Mouse (Mus musculus) spleen, adult 12 weeks (tissue): ENCODE data around the gene Rnf121.
"Not testable (repeated sequence)": the region's sequence is repeated elsewhere in the genome, so short reads cannot be mapped to it uniquely, and the experiment has no call there.

ENCODE experiments used
- DNase-seq: peaks from one replicate; pipeline ENCODE4 v3.0.0; 2022; ENCODE audit warnings: low spot score

The Rnf121 gene

DNA sequence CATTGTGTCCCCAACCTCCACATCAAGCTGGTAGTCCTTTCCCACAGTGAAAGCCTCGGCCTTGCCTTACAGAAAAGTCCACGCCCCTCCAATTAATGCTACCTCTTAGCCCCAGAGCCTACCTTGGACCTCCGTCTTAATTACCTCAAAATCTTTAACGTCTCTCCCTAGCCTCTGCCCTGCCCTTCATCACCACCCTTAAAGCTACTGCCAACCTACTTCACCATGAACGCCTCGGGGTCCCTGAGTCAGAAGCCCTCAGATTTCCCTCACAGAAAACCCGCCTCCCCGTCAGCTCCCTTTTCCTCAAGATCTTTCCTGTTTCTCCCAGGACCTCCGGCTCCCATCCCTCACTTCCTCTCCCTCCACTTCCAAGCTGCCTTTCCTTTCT is 619 bp downstream of the Rnf121 start:
- DNase-seq: no peak

DNA sequence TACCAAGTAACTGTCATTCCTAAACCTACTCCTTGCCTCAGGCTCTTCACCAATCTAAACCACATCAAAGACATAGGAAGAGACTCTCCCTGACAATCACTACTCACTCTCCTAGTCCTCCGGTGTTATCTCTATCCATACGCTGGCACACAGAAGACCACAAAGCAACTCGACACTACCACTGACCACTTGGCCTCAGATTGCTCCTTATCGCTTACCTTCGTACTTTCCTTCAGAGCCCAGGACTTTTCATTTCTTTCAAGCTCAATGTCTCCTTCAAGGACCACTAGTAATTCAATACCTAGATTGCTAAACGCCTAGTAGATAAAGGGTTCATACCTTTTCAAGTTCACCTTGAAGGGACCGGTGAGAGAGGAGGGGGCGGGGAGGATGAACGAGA is 1.4 kb downstream of the Rnf121 start:
- no peak for DNase-seq

DNA sequence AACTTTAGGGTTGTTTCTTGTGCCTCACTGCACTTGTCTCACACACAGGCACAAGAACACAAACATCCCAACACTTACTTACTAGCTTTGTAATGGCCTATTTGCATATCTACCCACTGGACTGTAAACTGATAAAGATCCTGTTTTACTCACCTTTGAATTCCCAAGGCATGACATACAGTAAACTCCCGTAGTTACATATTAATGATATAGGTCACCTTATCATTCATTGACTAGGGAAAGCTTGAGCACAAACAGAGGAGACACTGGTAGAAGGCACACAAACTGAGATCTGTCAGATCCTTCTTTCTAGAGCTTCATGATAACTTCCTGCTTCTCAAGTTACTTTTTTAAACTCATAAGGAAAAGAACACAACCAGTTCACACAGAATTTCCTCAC is 3.1 kb downstream of the Rnf121 start:
- DNase-seq: no peak

DNA sequence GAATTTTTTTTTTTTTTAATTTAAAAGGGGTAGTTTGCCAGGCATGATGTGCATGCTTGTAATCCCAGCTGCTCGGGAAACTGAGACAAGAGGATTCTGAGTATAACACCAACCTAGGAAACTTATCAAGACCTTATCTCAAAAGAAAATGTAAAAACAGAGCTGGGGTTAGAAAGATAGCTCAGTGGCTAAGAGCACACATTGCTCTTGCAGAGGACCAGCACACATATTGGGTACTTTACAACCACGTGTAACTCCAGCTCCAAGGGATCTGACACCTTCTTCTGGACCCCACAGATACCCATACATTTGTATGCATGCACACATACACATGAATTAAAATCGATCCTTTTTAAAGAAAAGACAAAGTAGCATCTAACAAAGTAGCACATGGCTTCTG is 3.9 kb downstream of the Rnf121 start:
- DNase-seq: no peak

DNA sequence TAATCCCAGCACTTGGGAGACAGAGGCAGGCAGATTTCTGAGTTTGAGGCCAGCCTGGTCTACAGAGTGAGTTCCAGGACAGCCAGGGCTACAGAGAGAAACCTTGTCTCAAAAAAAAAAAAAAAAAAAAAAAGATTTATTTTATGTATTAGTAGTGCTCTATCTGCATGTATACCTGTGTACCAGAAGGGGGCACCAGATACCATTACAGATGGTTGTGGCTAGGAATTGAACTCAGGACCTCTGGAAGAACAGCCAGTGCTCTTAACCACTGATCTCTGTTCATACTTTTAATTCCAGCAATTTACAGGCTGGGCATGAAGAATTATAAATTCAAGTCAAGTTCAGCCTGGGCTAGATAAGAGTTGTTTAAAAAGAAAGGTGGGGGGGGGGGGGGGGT is 16.7 kb downstream of the Rnf121 start:
- DNase-seq: not testable (repeated sequence)

DNA sequence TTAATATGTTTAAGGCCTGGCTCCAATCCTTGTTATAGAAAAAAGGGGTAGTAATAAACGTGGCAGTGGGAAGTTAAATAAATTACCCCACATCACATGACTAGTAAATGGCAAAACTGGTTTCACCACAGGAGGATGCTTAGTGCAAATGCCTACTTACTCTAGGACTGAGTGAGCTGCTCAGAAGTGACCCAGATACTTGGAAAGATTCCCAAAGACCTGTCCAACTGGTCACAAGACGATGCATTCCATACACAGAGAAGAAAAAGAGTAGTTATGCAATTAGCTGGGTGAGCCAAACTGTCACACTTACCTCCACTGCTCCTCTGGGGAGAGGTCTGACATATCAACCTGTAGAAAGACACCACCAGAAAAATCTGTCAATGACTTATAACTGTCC is 23.0 kb downstream of the Rnf121 start:
- no peak for DNase-seq

DNA sequence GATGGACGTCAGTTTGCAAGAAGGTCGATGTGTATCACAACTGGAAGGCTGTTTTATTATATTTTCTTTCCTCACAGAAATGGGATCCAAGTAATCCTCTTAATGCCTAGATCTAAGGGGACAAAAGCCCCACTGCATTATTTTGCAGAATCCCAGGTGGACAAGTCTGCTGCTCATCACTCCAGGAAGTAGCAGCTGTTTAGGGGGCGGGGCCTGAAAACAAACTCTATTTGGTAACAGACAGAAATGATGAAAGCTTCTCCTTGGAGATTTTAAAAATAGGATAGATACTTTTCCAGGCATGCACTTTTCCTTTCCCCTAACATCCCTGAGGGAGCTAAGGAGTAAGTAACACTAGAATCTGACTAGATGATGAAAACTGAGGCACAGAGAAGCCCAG is 28.0 kb downstream of the Rnf121 start:
- DNase-seq: no peak

DNA sequence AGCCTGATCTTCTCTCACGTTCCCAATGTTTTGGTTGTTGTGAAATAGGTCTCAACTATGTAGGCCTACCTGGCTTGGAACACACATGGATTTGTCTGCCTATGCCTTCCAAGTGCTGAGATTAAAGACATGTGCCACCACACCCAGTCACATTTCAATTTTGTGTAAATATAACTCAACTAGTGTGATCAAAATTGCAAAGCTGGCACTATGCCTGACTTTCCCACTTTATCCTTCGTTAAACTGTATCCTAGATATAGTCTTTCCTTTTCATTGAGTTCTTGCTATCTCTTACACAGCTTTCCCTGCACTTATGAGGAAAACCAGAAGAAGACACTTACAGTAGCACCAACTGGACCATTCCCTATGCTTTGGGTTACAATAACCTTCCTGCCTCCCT is 29.7 kb downstream of the Rnf121 start:
- no peak for DNase-seq

DNA sequence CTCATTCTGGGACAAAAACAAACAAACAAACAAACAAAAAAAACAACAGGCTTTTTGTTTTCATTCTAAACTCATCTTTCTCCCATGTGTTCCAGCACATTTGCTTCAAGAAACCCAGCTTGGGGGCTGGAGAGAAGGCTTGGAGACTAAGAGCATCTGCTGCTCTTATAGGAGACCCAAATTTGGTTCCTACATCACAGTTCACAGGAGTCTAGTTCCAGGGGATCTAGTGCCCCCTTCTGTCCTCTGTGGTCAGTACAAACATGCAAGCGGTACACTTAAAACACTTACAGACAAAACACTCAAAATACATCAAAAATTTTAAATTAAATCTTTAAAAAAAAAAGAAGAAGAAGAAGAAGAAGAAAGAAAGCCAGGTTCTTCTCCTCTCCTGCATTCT is 30.4 kb downstream of the Rnf121 start:
- DNase-seq: no peak

DNA sequence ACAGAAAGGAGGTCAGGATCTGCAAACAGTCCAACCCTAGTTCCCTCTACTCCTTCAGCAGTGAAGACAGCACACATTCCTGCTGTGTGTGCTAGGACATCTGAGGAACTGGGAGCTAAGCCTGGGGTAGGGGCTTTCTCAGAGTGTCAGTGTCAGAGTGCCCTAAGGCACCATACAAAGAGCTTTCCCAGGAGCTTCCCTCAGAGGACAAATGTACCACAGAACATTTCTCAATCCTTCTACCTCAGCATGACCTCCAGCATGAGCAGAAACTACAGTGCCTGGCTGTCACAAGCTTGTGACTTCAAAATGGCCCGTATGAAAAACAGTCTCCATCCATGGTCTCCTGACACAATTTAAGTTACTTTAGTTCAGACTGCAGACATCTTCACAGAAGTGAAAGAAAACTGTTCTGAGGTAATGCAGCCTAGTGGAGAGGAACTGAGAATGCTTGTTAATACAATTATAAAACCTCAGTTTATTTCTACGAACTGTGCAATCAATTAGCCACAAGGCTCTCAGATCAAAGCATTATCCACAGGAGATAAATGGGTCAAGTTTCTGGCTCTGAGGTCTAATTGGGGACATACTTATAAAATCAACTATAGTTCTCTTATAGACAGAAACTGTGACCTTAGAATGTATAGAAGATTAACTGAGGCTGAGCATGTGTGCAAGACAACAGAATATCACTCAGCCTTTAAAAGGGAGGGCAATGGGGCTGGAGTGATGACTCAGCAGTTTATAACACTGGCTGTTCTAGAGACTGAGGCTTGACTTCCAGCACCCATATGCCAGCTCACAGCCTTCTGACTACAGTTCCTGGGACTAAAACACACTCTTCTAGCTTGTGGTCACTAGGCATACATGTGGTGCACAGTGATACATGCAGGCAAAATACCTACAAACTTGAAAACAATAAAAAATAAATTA is 39.8 kb downstream of the Rnf121 start:
- DNase-seq: no peak

DNA sequence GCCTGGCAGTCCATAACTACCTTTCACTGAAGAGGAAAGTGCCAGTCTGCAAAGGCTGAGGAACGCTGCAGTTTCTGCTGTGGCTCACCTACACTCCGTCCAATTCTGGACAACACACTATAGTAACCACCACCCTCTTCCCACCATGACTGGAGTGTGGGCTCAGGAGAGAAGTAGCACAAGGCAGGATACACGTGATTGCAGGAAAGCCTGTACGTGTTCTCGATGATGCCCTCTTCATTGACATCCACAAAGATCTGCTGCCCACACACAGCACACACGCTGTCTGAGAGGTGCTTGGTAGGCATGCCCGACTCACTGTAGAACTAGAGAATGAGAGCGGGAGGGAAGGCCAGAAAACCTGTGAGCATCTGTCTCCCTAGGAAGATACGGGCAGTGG is 41.4 kb downstream of the Rnf121 start:
- DNase-seq: no peak

DNA sequence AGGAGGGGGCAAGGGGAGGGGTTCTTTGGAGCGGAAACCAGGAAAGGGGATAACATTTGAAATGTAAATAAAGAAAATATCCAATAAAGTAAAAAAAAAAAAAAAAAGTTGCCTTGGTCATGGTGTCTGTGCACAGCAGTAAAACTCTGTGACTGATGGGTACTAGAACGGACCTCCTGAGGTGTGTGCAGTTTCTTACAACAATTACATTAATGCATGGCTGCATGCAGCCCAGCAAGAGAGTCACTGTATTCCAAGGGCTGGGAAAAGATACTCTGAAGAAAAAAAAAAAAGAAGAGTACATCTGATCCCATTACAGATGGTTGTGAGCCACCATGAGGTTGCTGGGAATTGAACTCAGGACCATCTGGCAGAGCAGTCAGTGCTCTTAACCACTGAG is 44.3 kb downstream of the Rnf121 start:
- not testable (repeated sequence) for DNase-seq

DNA sequence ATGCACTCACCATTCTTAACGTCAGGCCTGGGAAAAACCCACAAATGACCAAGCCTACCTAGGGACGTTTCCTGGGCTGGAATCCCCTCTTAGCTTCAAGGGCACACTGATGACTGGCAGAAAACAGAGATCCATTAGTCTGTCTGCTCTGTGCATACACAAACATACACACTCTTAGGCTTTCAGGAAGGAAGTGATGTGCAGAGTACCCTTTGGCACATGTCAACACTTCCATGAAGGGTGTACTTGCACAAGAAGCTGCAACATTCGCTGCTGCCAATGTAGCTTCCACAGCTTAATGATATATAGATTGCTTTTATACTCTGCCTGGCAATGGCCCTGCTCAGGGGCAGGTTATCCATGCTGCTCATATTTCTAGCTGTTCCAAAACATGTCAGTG is 45.9 kb downstream of the Rnf121 start:
- no peak for DNase-seq

DNA sequence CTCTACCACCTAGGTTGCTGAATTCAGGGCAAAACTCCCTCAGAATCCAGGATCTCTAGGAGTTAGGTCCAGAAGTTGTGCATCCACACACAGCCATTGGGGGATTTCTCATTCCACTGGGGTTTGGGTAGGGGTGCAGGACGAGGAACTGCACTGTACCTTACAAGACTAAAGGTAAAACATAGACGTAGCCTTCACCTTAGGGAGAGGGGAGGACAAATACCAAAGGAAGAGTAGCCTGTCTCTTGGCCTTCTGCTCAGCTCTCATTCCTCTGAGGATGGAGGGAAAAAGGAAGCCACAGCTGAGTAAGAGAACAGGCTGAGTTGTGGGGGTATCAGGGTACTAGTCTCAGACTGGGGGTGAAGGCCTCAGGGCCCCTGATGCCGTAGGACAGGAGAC is 46.7 kb downstream of the Rnf121 start, which contains the start of gene Il18bp:
Gene Il18bp (minus strand): TSS at position 101 of the 400 bp plus-strand sequence.
- no peak for DNase-seq

DNA sequence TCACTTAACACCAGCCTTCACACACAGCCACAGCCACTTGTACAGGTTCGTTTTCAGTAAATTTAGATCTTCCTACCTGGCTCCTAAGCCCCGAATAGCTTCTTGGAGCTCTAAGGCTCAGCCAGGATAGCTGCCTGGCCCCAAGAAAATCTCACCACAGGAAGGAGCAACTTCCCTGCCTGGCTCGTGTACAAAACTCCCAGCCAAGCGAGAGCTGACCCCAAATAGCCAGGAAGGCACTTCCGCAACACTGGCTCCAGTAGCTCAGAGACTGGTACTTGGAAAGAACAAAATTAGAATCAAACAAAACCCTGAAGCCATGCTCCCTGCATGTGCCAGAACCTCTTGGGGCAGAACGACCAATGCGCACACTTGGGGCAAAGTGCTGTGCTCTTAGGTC is 47.2 kb downstream of the Rnf121 start:
- DNase-seq: no peak

DNA sequence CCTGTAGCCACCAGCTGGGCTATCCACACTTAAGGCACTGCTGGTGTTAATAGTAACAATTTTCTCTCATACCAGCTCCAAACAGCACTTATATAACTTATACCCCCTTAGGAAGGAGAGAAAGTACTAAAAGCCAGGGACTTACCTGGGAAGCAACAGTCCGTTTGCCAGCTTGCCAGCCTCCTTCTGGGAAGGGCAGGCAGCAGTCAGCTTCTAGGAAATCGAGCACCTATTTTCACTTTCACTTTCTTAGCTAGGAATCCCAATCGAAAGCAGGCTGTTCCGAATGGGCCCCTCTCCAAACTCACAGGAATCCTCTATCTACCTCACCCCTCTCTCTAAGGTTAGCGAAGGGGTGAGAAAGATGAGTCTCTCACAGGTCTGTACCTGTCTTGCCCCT is 47.8 kb downstream of the Rnf121 start:
- DNase-seq: no peak

DNA sequence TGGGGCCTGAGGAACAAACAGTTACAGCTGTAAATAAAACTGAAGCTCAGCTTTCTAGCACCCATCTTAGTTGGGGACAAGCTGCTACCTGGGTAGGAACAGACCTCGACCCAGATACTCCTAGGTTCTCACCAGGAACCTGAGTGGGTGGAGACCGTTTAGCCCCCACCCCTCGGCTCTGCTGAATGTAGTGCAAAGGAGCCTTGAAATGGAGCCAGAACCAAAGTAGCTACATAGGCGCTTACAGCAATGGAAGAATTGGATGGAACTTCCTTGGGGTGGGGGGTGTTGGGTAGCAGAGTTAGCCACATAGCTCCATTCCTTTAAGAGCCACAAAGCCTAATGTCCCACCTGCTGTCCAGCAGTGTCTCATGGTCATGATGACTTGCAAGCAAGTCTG is 48.3 kb downstream of the Rnf121 start:
- DNase-seq: no peak

DNA sequence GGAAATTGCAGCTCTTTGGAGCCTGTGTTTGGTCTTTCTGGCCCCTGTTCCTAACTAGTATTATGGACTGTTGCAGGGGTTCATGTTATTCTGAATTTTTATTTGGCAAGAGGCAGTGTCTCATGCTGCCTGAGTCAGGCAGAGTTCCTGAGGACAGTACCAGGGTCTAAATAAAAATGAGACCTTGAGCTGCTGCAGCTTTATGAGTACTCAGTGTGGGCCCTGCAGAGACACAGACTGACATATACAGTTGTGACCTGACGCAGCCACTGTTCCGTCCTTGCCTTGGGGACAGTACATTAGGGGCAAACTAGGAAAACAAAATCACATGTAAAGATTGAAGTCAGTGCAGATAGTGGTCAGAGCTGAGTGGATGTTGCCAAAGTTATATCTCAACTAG is 50.3 kb downstream of the Rnf121 start:
- DNase-seq: no peak

DNA sequence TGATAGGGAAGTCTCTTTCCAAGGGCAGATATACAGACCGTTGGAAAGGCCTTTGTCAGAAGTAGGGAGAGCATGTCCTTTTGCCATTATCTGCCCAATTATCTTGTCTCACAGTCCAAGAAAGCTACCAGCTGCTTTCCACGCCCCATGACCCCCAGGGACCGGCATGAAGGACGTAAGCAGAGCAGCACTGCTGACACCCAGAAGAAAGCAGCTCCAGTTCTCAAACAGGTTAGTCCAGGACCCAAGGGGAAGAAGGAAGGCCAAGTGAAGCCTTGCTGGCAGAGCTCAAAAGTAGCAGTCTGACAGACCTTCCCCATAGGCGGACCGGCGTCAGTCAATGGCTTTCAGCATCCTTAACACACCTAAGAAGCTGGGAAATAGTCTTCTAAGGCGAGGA is 51.9 kb downstream of the Rnf121 start:
- DNase-seq: no peak

DNA sequence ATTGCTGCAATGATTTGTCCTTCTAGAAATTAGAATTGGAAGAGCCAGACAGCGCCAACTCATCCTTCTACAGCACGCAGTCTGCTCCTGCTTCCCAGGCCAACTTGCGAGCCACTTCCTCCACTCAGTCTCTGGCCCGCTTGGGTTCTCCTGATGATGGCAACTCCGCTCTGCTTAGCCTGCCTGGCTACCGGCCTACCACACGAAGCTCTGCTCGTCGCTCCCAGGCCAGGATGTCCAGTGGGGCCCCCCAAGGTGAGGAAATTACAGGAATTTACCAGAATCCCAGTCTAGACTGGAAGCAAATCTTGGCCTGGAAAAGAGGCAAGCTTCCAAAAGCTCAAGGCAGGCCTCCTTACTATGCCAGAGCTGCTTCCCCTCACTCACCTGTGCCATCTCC is 53.4 kb downstream of the Rnf121 start:
- DNase-seq: no peak

DNA sequence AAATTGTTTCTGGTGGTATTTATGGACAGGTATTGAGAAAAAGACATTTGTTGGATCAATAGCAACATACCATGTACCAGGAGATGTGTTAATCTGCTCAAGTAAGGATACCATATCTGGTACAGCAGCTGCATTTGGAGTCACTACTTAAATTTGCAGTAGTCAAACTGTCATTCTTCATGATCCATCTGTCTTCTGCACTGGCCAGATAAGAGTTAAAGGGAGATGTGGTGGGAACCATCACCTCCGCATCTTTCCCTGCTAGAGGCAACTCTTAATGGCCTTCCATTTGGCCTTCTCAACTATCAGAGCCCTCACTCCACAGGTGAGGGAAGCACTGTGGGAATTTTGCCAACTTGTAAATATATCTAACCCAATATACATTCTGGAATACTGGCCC is 58.7 kb downstream of the Rnf121 start:
- DNase-seq: no peak

DNA sequence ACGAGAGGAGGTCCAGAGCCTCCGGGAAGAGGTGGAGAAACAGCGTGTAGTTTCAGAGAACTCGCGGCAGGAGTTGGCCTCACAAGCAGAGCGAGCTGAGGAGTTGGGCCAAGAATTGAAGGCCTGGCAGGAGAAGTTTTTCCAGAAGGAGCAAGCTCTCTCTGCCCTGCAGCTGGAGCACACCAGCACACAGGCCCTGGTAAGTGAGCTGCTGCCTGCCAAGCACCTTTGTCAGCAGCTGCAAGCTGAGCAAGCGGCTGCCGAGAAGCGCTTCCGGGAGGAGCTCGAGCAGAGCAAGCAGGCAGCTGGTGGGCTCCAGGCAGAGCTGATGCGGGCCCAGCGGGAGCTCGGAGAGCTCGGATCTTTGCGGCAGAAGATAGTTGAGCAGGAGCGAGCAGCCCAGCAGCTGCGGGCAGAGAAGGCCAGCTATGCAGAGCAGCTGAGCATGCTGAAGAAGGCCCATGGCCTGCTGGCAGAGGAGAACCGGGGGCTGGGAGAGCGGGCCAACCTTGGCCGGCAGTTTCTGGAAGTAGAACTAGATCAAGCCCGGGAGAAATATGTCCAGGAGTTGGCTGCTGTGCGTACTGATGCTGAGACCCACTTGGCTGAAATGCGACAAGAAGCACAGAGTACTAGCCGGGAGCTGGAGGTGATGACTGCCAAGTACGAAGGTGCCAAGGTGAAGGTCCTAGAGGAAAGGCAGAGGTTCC is 64.2 kb downstream of the Rnf121 start:
- DNase-seq: no peak

DNA sequence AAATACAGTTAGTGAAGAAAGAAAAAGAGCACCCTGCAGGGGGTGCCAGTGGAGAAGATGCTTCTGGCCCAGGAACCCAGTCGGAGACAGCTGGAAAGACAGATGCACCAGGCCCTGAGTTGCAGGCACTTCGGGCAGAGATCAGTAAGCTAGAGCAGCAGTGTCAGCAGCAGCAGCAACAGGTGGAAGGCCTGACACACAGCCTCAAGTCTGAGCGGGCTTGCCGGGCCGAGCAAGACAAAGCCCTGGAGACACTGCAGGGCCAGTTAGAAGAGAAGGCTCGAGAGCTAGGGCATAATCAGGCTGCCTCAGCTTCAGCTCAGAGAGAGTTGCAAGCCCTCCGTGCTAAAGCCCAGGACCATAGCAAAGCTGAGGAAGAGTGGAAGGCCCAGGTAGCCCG is 65.0 kb downstream of the Rnf121 start:
- no peak for DNase-seq
